Mouse (Mus musculus): ENCODE measurements around the gene Fermt3.

GRCm38 (mm10) chr19:7019191-7019590, at the start of gene Fermt3:
- TF ChIP-seq CTCF (IDR thresholded peaks at IDR 0.05): no peak
- TF ChIP-seq POLR2A (IDR thresholded peaks at IDR 0.05; ENCODE audit: insufficient read depth, low read depth, low read length): 0 out of 2 replicates have a peak, but pooled peaks have one; percentile 33
